Mouse (Mus musculus) CH12.LX (cell line): ENCODE measurements around the gene Hoxd3. TPM values are rescaled to one million over a fixed set of nuclear protein-coding genes. Genes with fewer than 3 reads are reported as not detected.

Experiments used
- DNase-seq: peaks from one replicate; pipeline ENCODE4 v3.0.0-alpha.2; 2013; ENCODE audit errors: extremely low read depth
- H3K27ac ChIP-seq: 2 replicates; pipeline ENCODE4 v1.5.1; 2012; ENCODE audit warnings: low read depth, mild to moderate bottlenecking, control low read depth, moderate library complexity; ENCODE audit not compliant: insufficient read depth
- H3K27me3 ChIP-seq: replicated peaks from 2 replicates; pipeline ENCODE3; 2012; ENCODE audit warnings: inconsistent platforms
- H3K36me3 ChIP-seq, 2 experiments: replicated peaks in 1 of 2; 2 replicates each; pipeline versions ENCODE3 to v1.6.1; 2012; ENCODE audit warnings: inconsistent platforms in 1 of 2, low read length in 1 of 2, mild to moderate bottlenecking in 1 of 2, mixed read lengths in 1 of 2, moderate library complexity in 1 of 2; ENCODE audit not compliant: control insufficient read depth in 1 of 2, insufficient read depth in 1 of 2
- H3K4me1 ChIP-seq, 2 experiments: 2 replicates each; pipeline ENCODE4 v1.6.1; 2012; ENCODE audit warnings: inconsistent platforms in 1 of 2, moderate library complexity in 1 of 2; ENCODE audit not compliant: insufficient read depth in 2 of 2, control insufficient read depth in 1 of 2
- H3K4me2 ChIP-seq: 2 replicates; pipeline ENCODE4 v1.6.1; 2012; ENCODE audit warnings: low read depth, mild to moderate bottlenecking, control low read depth; ENCODE audit not compliant: poor library complexity, insufficient read depth, severe bottlenecking
- H3K4me3 ChIP-seq, 3 experiments: fragments of 150-350 bp in 1 of 3; sonication (generic) in 1 of 3; replicated peaks in 1 of 3; 2 replicates each; pipeline versions ENCODE3 to v1.5.1; 2011 to 2012; ENCODE audit warnings: low read depth in 2 of 3, low read length in 2 of 3, mild to moderate bottlenecking in 2 of 3, moderate library complexity in 2 of 3, control low read depth in 1 of 3, improper control_type of control experiment in 1 of 3, inconsistent platforms in 1 of 3, mixed read lengths in 1 of 3; ENCODE audit not compliant: poor library complexity in 1 of 3
- H3K79me2 ChIP-seq: replicated peaks from 2 replicates; pipeline ENCODE4 v1.6.1; 2012; ENCODE audit warnings: mild to moderate bottlenecking, moderate library complexity; ENCODE audit not compliant: control insufficient read depth, poor library complexity, insufficient read depth, severe bottlenecking; ENCODE audit errors: extremely low read depth
- H3K9ac ChIP-seq: 2 replicates; pipeline ENCODE4 v1.6.1; 2012; ENCODE audit warnings: low read depth, mild to moderate bottlenecking, control low read depth, moderate library complexity; ENCODE audit not compliant: insufficient read depth
- H3K9me3 ChIP-seq: replicated peaks from 2 replicates; pipeline ENCODE3; 2012; ENCODE audit warnings: low read length, inconsistent platforms, mixed read lengths
- CHD1 ChIP-seq: IDR thresholded peaks from 2 replicates; pipeline ENCODE4 v1.6.1; 2012; ENCODE audit warnings: low read depth, low read length, improper control_type of control experiment, inconsistent platforms
- CHD2 ChIP-seq: IDR thresholded peaks from 2 replicates; pipeline ENCODE4 v1.6.1; 2011; ENCODE audit warnings: low read length, improper control_type of control experiment
- ELF1 ChIP-seq: IDR thresholded peaks from 2 replicates; pipeline ENCODE4 v1.6.1; 2014; ENCODE audit warnings: low read depth, mild to moderate bottlenecking, inconsistent platforms, low read length, improper control_type of control experiment
- EP300 ChIP-seq: IDR thresholded peaks from 2 replicates; pipeline ENCODE4 v1.6.1; 2011; ENCODE audit warnings: low read length, improper control_type of control experiment
- GABPA ChIP-seq: IDR thresholded peaks from 2 replicates; pipeline ENCODE4 v1.6.1; 2012; ENCODE audit warnings: low read depth, low read length, improper control_type of control experiment, inconsistent platforms; ENCODE audit not compliant: insufficient replicate concordance
- IRF4 ChIP-seq: IDR thresholded peaks from 2 replicates; pipeline ENCODE4 v1.6.1; 2014; ENCODE audit warnings: low read depth, mild to moderate bottlenecking, inconsistent platforms, low read length, improper control_type of control experiment
- JUND ChIP-seq: conservative IDR thresholded peaks from 2 replicates; pipeline ENCODE4 v1.6.1; 2011; ENCODE audit warnings: low read depth, low read length, improper control_type of control experiment
- MAFK ChIP-seq: IDR thresholded peaks from 2 replicates; pipeline ENCODE4 v1.6.1; 2011; ENCODE audit warnings: low read length, improper control_type of control experiment; ENCODE audit not compliant: insufficient replicate concordance
- MEF2A ChIP-seq: IDR thresholded peaks from 2 replicates; pipeline ENCODE4 v1.6.1; 2014; ENCODE audit warnings: low read depth, mild to moderate bottlenecking, inconsistent platforms, low read length, improper control_type of control experiment, borderline replicate concordance
- MXI1 ChIP-seq: IDR thresholded peaks from 2 replicates; pipeline ENCODE4 v1.6.1; 2011; ENCODE audit warnings: mild to moderate bottlenecking, low read depth, low read length, improper control_type of control experiment
- NRF1 ChIP-seq: IDR thresholded peaks from 2 replicates; pipeline ENCODE4 v1.6.1; 2014; ENCODE audit warnings: low read depth, mild to moderate bottlenecking, inconsistent platforms, low read length, improper control_type of control experiment, moderate library complexity
- PAX5 ChIP-seq: IDR thresholded peaks from 2 replicates; pipeline ENCODE4 v1.6.1; 2012; ENCODE audit warnings: low read length, inconsistent platforms, mixed read lengths
- POLR2AphosphoS2 ChIP-seq: IDR thresholded peaks from 2 replicates; pipeline ENCODE4 v1.6.1; 2011; ENCODE audit warnings: low read depth, low read length, improper control_type of control experiment
- RAD21 ChIP-seq: IDR thresholded peaks from 2 replicates; pipeline ENCODE4 v1.6.1; 2011; ENCODE audit warnings: low read depth, mild to moderate bottlenecking, low read length, improper control_type of control experiment, moderate library complexity
- SIN3A ChIP-seq: IDR thresholded peaks from 2 replicates; pipeline ENCODE4 v1.6.1; 2012; ENCODE audit warnings: low read length, improper control_type of control experiment, inconsistent platforms
- SMC3 ChIP-seq: IDR thresholded peaks from 2 replicates; pipeline ENCODE4 v1.6.1; 2011; ENCODE audit warnings: low read depth, low read length, improper control_type of control experiment
- USF1 ChIP-seq: IDR thresholded peaks from 2 replicates; pipeline ENCODE4 v1.6.1; 2014; ENCODE audit warnings: low read depth, mild to moderate bottlenecking, inconsistent platforms, low read length, improper control_type of control experiment
- USF2 ChIP-seq: conservative IDR thresholded peaks from 2 replicates; pipeline ENCODE4 v1.6.1; 2011; ENCODE audit warnings: low read depth, low read length, improper control_type of control experiment
- ZC3H11A ChIP-seq: IDR thresholded peaks from 2 replicates; pipeline ENCODE4 v1.6.1; 2012; ENCODE audit warnings: low read depth, mild to moderate bottlenecking, inconsistent platforms, low read length, improper control_type of control experiment
- dilution Hi-C: fragments of 300-500 bp; cut with MboI; formaldehyde crosslinking; loops from 2 replicates; pipeline ENCODE4 v1.14.3; 2020; ENCODE audit warnings: low sequenced_read_pairs; ENCODE audit not compliant: extremely low pct_unique_long_range_greater_than_20kb, extremely low pct_ligation_motif_present
- in situ Hi-C: fragments of 300-500 bp; cut with MboI; formaldehyde crosslinking; loops from 3 replicates; pipeline ENCODE4 v1.14.3; 2019; ENCODE audit warnings: low sequenced_read_pairs, low pct_ligation_motif_present, low pct_unique_long_range_greater_than_20kb, mixed read lengths
- polyA plus RNA-seq: library from polyadenylated mRNA; unstranded; fragments of >175 nt; gene quantifications from 2 replicates; pipeline ENCODE4 v1.2.1, GENCODE M21; 2012; ENCODE audit warnings: low read depth; ENCODE audit not compliant: insufficient read length
- total RNA-seq, 2 experiments: library from RNA; depleted of rRNA; stranded (reverse); fragments of 300-350 nt in 1 of 2; fragments of >200 nt in 1 of 2; gene quantifications; 2 replicates each; pipeline ENCODE4 v1.2.3; 2012 to 2014

Hoxd3 gene
- total and polyA plus RNA-seq, 3 experiments = 0.12 to 1.1 TPM; not detected in 1

DNA sequence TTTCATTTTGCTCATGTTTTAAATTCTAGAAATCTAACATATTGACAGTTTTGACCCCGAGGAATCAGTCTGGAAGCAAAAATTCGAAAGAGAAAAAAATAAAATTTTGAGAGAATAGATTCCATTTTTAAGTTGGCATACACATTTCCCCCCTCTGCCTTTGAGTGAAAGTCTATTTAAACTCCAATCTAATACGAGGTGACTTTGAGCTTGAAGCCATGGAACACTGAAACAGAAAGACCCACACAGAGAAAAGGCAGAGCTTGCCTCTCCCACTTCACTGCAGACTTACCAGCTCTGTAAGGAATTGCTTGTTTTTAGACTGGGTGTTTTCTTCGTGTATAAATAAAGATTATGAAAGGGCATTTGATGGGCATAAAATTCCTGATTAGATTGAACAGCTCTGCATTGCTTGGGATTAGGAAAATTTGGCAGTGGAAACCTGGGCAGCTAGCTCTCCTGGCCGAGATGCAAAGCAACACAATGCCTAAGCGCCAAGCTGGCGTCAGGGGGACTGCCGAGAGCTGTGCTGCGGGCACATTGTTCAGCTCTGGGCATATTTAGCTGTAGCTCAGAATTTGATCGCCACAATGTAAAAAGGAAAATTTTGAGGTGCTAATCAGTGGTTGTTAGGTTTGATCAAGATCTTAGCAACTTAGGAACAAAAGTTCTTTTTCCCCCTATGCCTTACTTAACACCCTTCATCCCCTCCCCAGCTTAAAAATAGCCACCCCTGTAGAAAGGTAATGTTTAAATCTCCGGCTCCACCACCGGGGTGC, 22.7 kb upstream of the Hoxd3 start:
- Histone ChIP-seq H3K4me1 (no peaks in the 10 kb centered on the region), H3K27me3 (no peaks in the 10 kb centered on the region), H3K9ac (no peak overlapping the region), H3K27ac (no peak overlapping the region), H3K4me3 (no peak overlapping the region), H3K9me3 (peaks cover 15% of the 10 kb centered on the region), H3K36me3 (no peaks in the 10 kb centered on the region), H3K79me2 (no peaks in the 10 kb centered on the region), H3K4me2 (no peak overlapping the region)
- no peak for DNase-seq
- TF ChIP-seq PAX5 = no peak
- TF ChIP-seq ELF1 = no peak
- no peak for TF ChIP-seq MXI1
- in situ Hi-C loops (loop anchor here (25.0 kb wide), 1 partner anchor 623 kb away; no protein-coding TSS in a partner anchor), dilution Hi-C loops (no loop called here)

- TF ChIP-seq CHD1 (no peak), RAD21 (no peak), NRF1 (no peak), IRF4 (no peak), SMC3 (no peak), ZC3H11A (no peak), ELF1 (no peak), GABPA (no peak), MEF2A (no peak), JUND (no peak), MAFK (no peak), CHD2 (no peak), USF1 (no peak), SIN3A (no peak), POLR2AphosphoS2 (no peak), EP300 (no peak), USF2 (no peak)
- no peaks in the 10 kb centered on the region for H3K27me3 ChIP-seq
- H3K4me3 ChIP-seq = no peak overlapping the region
- dilution Hi-C loops = no loop called here
- no peaks in the 10 kb centered on the region for H3K36me3 ChIP-seq
- peaks cover 15% of the 10 kb centered on the region for H3K9me3 ChIP-seq
- no peak overlapping the region for H3K9ac ChIP-seq
- H3K27ac ChIP-seq = no peak overlapping the region
- in situ Hi-C loops = loop anchor here (10.0 to 25.0 kb wide), 2 partner anchors 455 to 623 kb away; no protein-coding TSS in a partner anchor
- H3K79me2 ChIP-seq = no peaks in the 10 kb centered on the region
- H3K4me2 ChIP-seq = no peak overlapping the region
- H3K4me1 ChIP-seq = no peaks in the 10 kb centered on the region
- no peak for DNase-seq
Measured at GRCm38 (mm10) chr2:74689574-74690337, 22.0 kb upstream of the Hoxd3 start.
